24 mouse cellular contexts compared by ENCODE assay signal in the genomic region with DNA sequence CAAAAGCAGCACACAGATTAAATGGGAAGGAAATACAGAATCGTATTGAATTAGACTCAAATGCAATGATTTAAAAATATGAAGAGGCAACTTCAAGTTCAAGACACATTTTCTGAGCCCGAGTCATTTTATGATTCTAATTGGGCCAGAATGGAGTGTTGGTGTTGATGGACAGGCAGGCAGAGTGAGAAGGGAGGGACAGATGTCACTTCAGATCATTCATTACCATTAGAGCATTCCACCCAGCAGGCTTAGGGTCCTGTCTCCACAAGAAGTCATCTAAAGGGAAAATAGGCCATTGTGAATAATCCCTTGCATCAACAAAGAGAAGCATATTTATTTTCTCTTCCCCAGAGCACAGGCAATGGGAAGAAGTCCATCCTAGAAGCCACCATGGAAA.
"Had no signal": no experiment of that assay in that cellular context is flagged by ENCODE, and none has a peak within 500 bp of the region (broad histone marks: within the 10 kb centered on the region; RNA-seq: fewer than 3 reads in every experiment).

No protein-coding gene starts in this region.

- H3K27me3 ChIP-seq: forebrain, embryonic 15.5 days; heart, embryonic 13.5 days; heart, embryonic 15.5 days; kidney, embryonic 15.5 days; limb, embryonic 15.5 days had no signal

- H3K4me3 ChIP-seq: forebrain, embryonic 15.5 days; heart, embryonic 13.5 days; heart, embryonic 15.5 days; kidney, embryonic 15.5 days; limb, embryonic 13.5 days; limb, embryonic 15.5 days had no signal

- H3K4me1 ChIP-seq: kidney, embryonic 15.5 days had no signal

- H3K27ac ChIP-seq: forebrain, embryonic 15.5 days; heart, embryonic 13.5 days; heart, embryonic 15.5 days; hindbrain, embryonic 14.5 days; kidney, embryonic 15.5 days; kidney, postnatal 0 days; limb, embryonic 13.5 days; limb, embryonic 15.5 days had no signal

- ATAC-seq: forebrain, embryonic 15.5 days; forebrain, postnatal 0 days; hindbrain, postnatal 0 days; intestine, embryonic 16.5 days had no signal

- H3K9ac ChIP-seq: forebrain, embryonic 15.5 days; forebrain, postnatal 0 days; heart, embryonic 13.5 days; heart, embryonic 15.5 days; hindbrain, embryonic 14.5 days; kidney, embryonic 15.5 days; limb, embryonic 13.5 days; limb, embryonic 15.5 days had no signal

- H3K9me3 ChIP-seq: forebrain, embryonic 15.5 days; heart, embryonic 15.5 days; kidney, embryonic 15.5 days; limb, embryonic 13.5 days; limb, embryonic 15.5 days had no signal

- DNase-seq: gastrocnemius, postnatal 14 days; gastrocnemius, postnatal 36 days; heart, adult 18-20 months; heart, postnatal 14 days; heart, postnatal 36 days; kidney, adult 11 months; kidney, adult 2 months; kidney, adult 9 months; kidney, postnatal 14 days; kidney, postnatal 36 days; layer of hippocampus, postnatal 36 days; left cerebral cortex, postnatal 4 days had no signal

- H3K4me2 ChIP-seq: forebrain, embryonic 15.5 days; heart, embryonic 11.5 days; heart, embryonic 13.5 days; heart, embryonic 15.5 days; hindbrain, embryonic 14.5 days; kidney, embryonic 15.5 days; limb, embryonic 13.5 days; limb, embryonic 15.5 days had no signal

- H3K36me3 ChIP-seq: forebrain, embryonic 15.5 days; heart, embryonic 13.5 days; heart, embryonic 15.5 days; kidney, embryonic 15.5 days; limb, embryonic 13.5 days; limb, embryonic 15.5 days had no signal
